Mouse (Mus musculus): Measurements from ENCODE around the gene Pth.

The Pth gene

DNA sequence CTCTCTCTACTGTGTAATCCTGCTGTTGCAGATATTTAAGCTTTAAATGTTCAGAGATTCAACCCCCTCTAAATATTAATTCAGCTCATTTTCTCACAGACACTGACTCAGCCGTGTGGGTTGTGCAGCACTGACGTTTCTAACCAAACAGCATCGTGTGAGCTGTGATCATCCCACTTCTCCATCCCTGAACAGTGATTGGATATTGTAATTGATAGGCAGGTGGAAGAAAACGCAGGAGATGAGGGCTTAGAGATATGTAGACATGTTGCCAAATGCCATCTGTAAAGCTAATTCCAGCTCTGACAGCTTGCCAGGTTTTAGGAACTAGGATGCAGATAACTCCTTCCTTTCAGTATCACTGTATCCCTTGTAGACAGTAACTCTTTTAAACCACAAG, 41.1 kb downstream of the Pth start:
- intact Hi-C loops (cut with DNase I), result no loop called here

All from adrenal gland (tissue).